Mouse (Mus musculus) liver, postnatal 0 days (tissue): ENCODE measurements at regions not wholly inside any gene's neighbourhood (a gene's known extent, or its start where the extent isn't known, plus 50 kb on each side); places are given as distances from the start of the nearest gene placed in this dataset.

Source experiments
- CTCF ChIP-seq: sonication (generic); IDR thresholded peaks from 2 replicates; pipeline ENCODE4 v1.5.1; 2016; ENCODE audit warnings: antibody characterized with exemption, low read depth
- EP300 ChIP-seq: IDR thresholded peaks from 2 replicates; pipeline ENCODE4 v1.6.1; 2016; ENCODE audit warnings: antibody characterized with exemption, low read depth, mild to moderate bottlenecking

- TF ChIP-seq CTCF (no peak), EP300 (no peak)
These were observed 320.7 kb upstream of the Fam92a start for GRCm38 (mm10) chr4:12492468-12492867.
